Mouse (Mus musculus) erythroid progenitor cell, adult 5-6 weeks (primary cell): ENCODE data around the gene Hnrnpl. TPM values are rescaled to one million over a fixed set of nuclear protein-coding genes. Genes with fewer than 3 reads are reported as not detected.

Experiments
- ATAC-seq: replicated peaks from 2 replicates; pipeline ENCODE4 v1.8.0; 2016; ENCODE audit warnings: moderate number of reproducible peaks, mild to moderate bottlenecking, moderate TSS enrichment, inconsistent platforms; ENCODE audit not compliant: poor library complexity, low FRiP score, severe bottlenecking
- total RNA-seq, 2 experiments: library from RNA; stranded (forward) in 1 of 2; stranded (reverse) in 1 of 2; fragments of 150-400 nt in 1 of 2; fragments of 186-747, 209-891 nt in 1 of 2; gene quantifications; 2 replicates each; pipeline versions ENCODE4 v1.2.3 to v1.2.4; 2015 to 2017; ENCODE audit warnings: low replicate concordance in 2 of 2

The Hnrnpl gene
- total RNA-seq, 2 experiments from 2014 or later = 202 to 215 TPM

DNA sequence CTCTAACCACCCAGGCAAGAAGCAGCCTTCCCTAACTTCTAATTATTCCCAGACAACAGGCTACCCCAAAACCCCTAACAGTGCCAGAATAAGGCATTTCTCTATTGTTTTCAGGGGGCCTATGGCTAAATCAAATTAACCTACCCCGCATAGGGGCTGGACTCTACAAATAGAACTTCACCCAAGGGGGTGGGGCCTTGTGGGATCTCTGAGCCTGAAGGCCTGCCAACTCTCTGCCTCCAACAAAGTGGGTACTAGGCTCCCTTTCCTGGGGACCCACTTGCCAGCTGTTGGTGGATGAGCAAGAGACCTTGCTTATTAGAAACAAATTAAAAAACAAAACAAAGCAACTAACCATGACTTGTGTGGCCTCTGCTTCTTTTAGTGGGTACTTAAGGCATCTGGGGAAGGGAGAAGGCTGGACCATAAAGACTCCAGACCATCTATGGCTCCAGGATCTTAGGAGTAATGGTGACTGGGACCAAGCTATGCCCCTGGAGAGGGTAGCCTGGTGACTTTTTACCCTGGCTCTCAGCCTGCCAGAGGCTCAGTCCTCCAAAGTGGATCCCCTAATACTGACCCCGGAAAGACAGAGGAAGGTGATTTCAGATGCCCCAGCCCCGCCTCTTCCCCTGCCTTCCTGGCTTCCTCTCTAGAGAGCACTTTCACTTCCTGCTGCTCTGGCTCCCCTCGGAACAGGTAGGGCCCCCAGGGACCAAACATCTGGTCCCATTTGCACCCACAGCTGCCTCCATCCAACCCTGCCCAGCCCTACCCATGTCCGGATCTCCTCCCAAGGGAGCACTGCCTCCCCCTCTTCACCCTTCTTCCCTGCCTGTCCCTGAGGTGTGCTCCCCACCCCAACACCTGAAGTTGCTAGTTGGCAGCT is 19.8 kb upstream of the Hnrnpl start, which contains the start of gene Rinl:
Rinl (plus strand) TSS at position 663 of the 889 bp plus-strand sequence.
- no peak for ATAC-seq

DNA sequence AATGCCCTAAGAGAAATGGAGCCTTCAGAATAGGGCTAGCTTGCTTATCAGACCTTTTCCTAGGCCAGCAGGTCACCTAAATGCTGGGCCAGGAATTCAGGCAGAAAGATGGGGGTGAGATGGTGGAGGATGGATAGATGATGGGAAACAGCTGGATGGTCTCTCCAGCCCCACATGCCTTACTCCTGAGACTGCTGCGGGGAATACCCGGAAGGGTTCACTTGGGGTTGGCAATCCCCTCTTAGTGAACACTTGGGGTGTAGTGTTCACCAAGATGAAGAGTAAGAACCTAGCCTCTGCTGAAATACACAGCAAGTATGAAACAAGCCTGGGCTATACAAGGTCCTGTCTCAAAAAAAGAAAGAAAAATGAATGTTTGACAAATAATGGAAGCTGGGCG is 19.1 kb upstream of the Hnrnpl start:
- ATAC-seq = no peak

- no peak for ATAC-seq
Measured at GRCm38 (mm10) chr7:28790066-28790806, 18.1 kb upstream of the Hnrnpl start.

DNA sequence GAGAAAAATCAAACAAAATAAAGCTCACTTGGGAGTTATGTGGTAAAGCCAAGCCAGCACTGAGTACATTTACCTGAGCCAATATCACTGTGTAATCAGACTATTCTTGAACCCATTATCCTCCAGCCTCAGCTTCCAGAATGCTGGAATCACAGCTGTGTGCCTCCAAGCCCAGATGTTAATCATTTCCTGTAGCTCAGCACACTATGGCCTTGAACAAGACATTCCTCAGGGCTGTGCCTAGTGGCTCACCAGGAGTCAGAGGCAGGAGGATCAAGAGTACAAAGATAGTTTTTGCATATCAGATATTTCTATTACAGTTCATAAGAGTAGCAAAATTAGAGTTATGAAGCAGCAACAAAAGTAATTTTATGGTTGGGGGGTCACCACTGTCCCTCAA is 16.6 kb upstream of the Hnrnpl start:
- ATAC-seq = no peak

DNA sequence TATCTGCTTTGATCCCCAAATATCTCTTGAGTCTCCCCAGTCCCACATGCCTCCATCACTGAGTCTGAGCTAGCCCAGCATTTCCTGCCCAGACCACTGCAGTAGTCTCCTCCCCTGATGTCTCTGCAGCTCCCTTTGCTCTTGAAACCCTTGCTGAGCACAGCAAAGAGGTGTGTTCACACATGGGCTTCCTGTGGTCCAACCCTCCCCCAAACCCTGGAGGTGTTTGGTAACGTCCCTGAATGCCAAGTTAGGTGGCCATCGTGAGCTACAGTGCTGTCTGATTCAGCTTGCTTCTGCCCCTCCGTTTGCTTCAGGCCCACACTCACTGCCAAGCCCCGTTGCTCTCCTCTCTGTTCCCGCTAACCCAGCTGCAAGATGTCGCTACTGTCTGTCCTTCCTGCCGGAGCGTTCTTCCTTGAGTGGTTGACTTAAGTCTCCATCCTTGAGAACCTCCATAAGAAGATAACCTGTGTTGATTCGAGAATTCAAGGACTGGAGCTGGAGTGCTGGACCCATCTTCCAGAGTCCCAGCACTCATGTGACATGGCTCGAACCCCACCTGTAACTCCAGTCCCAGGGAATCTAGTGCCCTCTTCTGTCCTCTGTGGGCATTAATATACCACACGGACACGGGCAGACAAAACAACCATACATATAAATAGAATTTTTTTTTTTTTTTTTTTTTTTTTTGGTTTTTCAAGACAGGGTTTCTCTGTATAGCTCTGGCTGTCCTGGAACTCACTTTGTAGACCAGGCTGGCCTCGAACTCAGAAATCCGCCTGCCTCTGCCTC is 15.8 kb upstream of the Hnrnpl start:
- ATAC-seq = no peak

- no peak for ATAC-seq
Measured at GRCm38 (mm10) chr7:28793834-28794233, 14.5 kb upstream of the Hnrnpl start.

DNA sequence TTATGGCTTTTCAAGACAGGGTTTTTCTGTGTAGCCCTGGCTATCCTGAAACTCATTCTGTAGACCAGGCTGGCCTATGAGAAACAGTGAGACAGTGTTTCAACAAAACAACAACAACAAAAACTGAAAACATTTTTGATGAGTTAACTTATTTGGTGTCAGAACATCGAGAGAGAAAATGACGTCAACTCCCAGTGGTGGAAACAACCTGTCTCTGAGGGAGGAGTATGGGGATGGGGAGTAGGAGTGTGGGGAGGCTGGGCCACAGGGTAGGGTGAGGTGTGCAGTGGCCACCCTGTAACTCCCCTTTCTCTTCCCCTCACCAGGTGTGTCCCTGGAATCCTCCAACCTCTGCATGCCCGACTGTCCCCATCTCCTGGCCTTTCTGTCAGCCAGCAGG is 13.8 kb upstream of the Hnrnpl start:
- no peak for ATAC-seq

GRCm38 (mm10) chr7:28795832-28796231 is 12.5 kb upstream of the Hnrnpl start:
- ATAC-seq = no peak

- peak; percentile 84 for ATAC-seq
Measured at GRCm38 (mm10) chr7:28796562-28796975, 11.8 kb upstream of the Hnrnpl start.

DNA sequence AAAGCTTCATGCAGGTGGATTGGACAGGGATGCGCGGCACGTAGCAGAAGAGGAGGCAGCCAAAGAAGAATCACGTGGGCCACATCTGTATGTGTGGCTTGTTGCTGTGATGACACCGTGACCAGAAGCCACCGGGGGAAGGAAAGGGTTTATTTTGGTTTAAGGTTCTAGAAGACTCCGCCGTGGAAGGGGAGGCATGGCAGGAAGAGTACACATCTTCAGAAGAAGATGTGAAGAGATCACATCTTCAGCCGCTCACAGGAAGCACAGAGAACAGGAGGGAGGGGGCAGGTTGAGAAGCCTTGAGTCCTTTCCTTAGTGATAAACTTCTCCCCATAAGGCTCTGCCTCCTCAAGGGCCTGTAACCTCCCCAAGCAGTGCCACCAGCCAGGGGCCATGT is 8.3 kb upstream of the Hnrnpl start:
- no peak for ATAC-seq

GRCm38 (mm10) chr7:28801451-28801850 is 6.9 kb upstream of the Hnrnpl start:
- no peak for ATAC-seq

DNA sequence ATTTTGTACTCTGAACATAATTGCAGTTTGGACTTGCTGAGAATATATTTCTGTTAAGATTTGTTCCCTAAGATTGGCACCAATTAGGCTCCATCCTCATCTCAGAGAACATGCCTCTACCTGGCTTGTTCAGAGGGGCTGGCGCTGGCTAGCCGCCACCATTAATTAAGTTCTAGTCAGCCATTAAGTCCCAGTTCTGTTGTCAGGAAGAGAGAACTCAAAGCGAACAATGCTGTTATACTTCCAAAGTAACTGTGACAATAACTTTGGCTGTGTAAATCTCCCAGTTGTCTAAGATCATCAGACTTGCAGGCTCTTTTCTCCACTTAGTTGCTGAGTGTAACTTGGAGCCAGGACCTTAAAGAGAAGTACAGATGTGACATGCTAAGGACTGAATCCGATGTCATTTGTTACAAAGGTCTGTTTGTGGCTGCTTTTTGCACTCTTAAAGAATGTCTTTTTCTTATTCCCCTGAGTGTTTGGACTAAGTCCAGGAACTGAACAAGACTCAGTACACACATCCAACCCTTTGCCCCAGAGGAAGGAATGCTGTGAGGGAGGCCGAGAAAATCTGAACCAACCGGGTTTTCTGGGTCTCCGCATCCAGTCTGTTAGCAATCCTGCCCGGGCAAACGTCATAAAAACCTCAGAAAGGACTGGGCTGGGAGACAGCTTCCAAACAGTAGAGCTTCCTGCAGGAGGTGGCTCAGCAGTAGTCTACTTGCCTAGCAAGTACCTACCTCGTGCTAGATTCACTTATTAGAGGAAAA is 6.3 kb upstream of the Hnrnpl start:
- no peak for ATAC-seq

DNA sequence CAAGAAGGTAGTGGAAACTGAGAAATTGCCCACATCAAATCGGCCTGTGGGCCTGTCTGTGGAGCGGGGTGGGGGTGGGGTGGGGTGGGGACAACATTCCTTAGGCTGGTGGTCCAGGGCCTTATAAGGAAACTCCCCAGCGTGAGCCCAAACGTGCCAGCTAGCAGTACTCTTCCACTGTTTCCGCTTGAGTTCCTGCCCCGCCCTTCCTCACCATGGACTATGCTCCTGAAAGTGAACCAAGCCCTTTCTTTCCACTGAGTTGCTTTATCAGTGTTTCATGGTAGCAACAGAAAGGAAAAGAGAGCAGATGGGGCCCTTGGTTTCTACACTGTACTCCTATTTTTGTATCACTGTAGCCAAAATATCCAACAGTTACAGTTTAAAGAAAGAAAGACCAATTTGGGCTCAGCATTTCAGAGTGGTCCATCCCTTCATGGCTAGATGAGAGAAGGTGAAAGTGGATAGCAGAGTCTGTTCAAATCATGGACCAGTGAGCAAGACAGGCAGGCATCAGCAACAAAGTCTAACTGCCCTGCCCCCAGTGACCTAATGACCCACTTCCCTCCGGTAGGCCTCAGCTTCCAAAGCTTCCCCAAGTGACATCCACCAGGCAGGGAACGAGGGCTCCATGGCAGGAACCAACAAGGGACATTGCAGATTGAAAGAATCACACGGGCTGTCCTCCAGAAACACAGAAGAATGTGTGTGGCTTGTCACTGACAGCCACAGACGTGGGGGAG is 5.3 kb upstream of the Hnrnpl start:
- ATAC-seq = no peak

- ATAC-seq = no peak
Measured at GRCm38 (mm10) chr7:28803756-28804155, 4.6 kb upstream of the Hnrnpl start.

- ATAC-seq = no peak
Measured at GRCm38 (mm10) chr7:28806869-28807268, 1.5 kb upstream of the Hnrnpl start.

GRCm38 (mm10) chr7:28807641-28808220 is 610 bp upstream of the Hnrnpl start:
- ATAC-seq = no peak

DNA sequence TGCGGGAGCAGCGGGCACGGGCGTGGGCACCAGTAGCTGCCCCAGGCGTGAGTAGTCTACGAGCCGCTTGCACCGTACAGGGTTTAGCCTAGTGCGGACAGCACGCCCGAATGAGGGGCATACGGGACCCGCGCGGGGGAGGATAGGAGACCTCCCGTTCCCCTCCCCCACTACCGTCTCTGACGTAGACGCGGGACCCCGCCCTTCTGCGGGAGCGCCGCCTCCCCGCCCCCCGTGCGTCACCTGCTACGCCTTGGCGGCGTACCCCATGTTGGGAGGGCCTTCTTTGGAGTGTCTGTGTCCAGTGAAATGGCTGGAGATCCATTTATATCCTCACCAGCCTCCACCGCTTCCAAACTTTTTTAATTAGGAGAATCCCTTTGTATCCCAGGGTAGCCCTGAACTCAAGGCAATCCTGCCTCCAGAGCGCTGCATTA is 634 bp downstream of the Hnrnpl start:
- peak; percentile 67 for ATAC-seq

DNA sequence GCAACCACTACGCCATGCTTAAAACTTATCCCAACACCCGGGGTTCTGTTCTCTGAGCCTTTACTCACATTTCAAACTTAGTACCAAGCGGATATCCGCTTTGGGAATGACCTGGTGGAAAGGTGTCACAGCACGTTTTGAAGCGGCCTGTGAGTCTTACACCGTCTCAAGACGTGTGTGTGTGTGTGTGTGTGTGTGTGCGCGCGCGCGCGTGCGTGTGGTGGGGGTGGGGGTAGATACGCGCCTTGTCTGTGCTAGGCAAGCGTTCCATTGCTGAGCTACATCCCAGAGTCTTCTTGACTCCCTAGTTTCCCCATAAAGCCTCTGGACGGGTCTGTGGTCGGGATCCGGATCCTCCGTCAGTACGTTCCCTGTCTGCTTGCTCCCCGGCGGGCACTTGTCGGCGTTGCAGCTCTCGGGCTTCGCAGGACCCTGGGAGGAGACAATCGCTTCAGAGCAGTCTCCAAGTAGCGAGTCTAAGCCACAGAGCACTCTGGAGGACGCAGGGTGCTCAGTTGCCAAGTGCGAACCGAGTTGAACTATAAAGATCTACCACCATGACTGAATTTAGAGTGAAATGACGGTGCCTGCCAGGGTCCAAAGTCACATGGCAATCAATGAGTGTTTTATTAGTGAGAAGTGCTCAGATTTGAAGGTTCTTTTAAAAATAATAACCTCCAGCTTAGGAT is 1.2 kb downstream of the Hnrnpl start:
- ATAC-seq = 0 out of 2 replicates have a peak, but pooled peaks have one; percentile 8
